Mouse (Mus musculus) CH12.LX (cell line): ENCODE data around the gene Pik3cb.

ENCODE experiments used
- BHLHE40 ChIP-seq: IDR thresholded peaks from 2 replicates; pipeline ENCODE4 v1.6.1; 2011; ENCODE audit warnings: mild to moderate bottlenecking, low read depth, low read length, improper control_type of control experiment
- EP300 ChIP-seq: IDR thresholded peaks from 2 replicates; pipeline ENCODE4 v1.6.1; 2011; ENCODE audit warnings: low read length, improper control_type of control experiment
- NELFE ChIP-seq: IDR thresholded peaks from 2 replicates; pipeline ENCODE4 v1.6.1; 2011; ENCODE audit warnings: low read depth, low read length, improper control_type of control experiment
- POLR2AphosphoS2 ChIP-seq: IDR thresholded peaks from 2 replicates; pipeline ENCODE4 v1.6.1; 2011; ENCODE audit warnings: low read depth, low read length, improper control_type of control experiment
- ZKSCAN1 ChIP-seq: IDR thresholded peaks from 2 replicates; pipeline ENCODE4 v1.6.1; 2012; ENCODE audit warnings: low read depth, inconsistent platforms, low read length, improper control_type of control experiment, borderline replicate concordance

DNA sequence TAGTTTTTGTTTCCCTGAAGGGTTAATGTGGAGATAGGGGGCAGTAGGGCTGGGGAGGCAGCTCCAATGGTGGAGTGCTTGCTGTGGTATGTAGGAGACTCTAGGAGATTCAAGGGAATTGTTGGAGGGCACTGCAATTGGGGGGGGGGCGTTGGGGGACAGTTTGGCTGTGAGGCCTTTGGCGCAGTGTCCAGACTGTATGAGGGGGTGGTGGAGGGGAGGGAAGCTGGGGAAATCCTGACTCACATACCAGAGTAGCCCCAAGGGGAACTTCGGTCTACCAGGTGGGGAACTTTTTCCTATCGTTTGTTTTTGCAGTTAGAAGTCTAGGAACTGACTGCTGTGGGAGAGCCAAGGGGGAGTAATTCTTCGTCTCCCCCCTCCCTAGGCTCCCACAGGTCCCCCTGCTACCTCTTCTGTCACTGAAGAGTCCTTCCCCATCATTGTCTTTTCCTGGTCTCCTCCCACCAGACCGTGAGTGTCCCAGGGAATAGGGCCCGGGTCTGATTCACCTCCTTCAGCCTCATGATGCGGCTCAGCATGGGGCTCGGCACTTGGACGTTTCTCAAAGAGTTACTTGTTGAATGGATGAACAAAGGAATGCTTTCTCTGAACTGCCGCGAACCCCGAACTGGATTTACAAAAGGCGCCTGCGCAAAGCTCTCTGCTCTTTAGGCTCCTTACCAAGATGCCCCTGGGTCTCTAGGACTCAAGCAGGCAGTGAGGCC, 23.2 kb upstream of the Pik3cb start:
- no peak for TF ChIP-seq ZKSCAN1
- TF ChIP-seq BHLHE40, result no peak
- TF ChIP-seq POLR2AphosphoS2, result no peak
- TF ChIP-seq EP300, result no peak; the same call in 1 of the 2 replicates
- TF ChIP-seq NELFE, result no peak
